Mouse (Mus musculus) kidney, embryonic 15.5 days (tissue): ENCODE measurements around the gene Cdc42. TPM values are rescaled to one million over a fixed set of nuclear protein-coding genes. Genes with fewer than 3 reads are reported as not detected.
A peak's percentile ranks its signal among the peaks of the same experiment; 100 is the strongest.

Experiments used
- ATAC-seq: fragments of 200-750 bp; cut with Nextera tagmentation; replicated peaks from 2 replicates; pipeline ENCODE4 v1.8.0; 2017; ENCODE audit warnings: moderate TSS enrichment; ENCODE audit not compliant: low FRiP score
- H3K27ac ChIP-seq: fragments of 300-500 bp; sonication (generic); 2 replicates; pipeline ENCODE4 v1.5.1; 2015; ENCODE audit warnings: mild to moderate bottlenecking, inconsistent platforms
- H3K27me3 ChIP-seq: fragments of 300-500 bp; sonication (generic); 2 replicates; pipeline ENCODE4 v1.6.1; 2015; ENCODE audit warnings: inconsistent platforms
- H3K36me3 ChIP-seq: fragments of 300-500 bp; sonication (generic); 2 replicates; pipeline ENCODE4 v1.6.1; 2015; ENCODE audit warnings: inconsistent platforms
- H3K4me1 ChIP-seq: fragments of 300-500 bp; sonication (generic); 2 replicates; pipeline ENCODE4 v1.6.1; 2015; ENCODE audit warnings: inconsistent platforms
- H3K4me2 ChIP-seq: fragments of 300-500 bp; sonication (generic); 2 replicates; pipeline ENCODE4 v1.6.1; 2015; ENCODE audit warnings: moderate library complexity, mild to moderate bottlenecking, inconsistent platforms
- H3K4me3 ChIP-seq: fragments of 300-500 bp; sonication (generic); replicated peaks from 2 replicates; pipeline ENCODE4 v1.5.1; 2015; ENCODE audit warnings: mild to moderate bottlenecking, inconsistent platforms
- H3K9ac ChIP-seq: fragments of 300-500 bp; sonication (generic); 2 replicates; pipeline ENCODE4 v1.6.1; 2015; ENCODE audit warnings: mild to moderate bottlenecking, inconsistent platforms
- H3K9me3 ChIP-seq: fragments of 300-500 bp; sonication (generic); replicated peaks from 2 replicates; pipeline ENCODE4 v1.6.1; 2016; ENCODE audit warnings: inconsistent platforms
- WGBS: fragments of 180-500 bp; shearing (Covaris S2); methylation state at CpG from one replicate; pipeline ENCODE4 v1.1.7; 2015; ENCODE audit warnings: mixed read lengths; 5-methylcytosine and 5-hydroxymethylcytosine counted together
- polyA plus RNA-seq: library from polyadenylated mRNA; unstranded; fragments of >200 nt; fragmentation: Nextera tagmentation; extraction: Ambion mirVana; gene quantifications from 2 replicates; pipeline ENCODE4 v1.2.1, GENCODE M21; 2015

The Cdc42 gene
- polyA plus RNA-seq, 1 experiment from 2014 or later = 678 TPM

DNA sequence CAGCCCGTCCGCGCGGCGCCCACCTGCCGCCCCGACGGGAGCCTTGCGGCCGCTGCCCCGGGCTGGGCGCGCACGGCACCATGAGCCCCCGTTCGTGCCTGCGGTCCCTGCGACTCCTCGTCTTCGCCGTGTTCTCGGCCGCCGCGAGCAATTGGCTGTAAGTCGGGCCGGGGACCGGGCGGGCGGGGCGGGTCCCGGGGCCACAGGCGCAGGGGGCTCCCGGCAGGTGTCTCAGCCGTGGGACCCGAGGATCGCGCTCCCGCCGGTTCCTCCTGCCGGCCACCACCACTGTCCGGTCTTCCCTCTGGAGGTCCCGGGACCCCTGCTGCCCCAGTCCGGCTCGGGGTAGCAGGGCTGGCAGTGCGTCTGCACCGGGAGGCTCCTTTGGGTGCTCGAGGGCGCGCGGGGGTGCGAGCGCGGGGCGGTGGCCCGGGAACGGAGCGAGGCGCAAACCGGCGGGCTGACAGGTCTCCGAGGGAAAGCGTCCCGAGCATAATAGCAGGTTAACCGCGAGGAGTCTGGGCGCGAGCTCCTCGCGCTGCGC lies 79.8 kb downstream of the Cdc42 start:
- peak; percentile 24 for ATAC-seq
- Histone ChIP-seq H3K4me3 (peak overlapping the region; percentile 52), H3K27me3 (peaks cover 76% of the 10 kb centered on the region), H3K27ac (peak overlapping the region; percentile 48), H3K4me1 (peaks cover 75% of the 10 kb centered on the region), H3K9ac (peak overlapping the region; percentile 52), H3K4me2 (peak overlapping the region; percentile 78), H3K9me3 (no peaks in the 10 kb centered on the region), H3K36me3 (no peaks in the 10 kb centered on the region)
- WGBS = under 1% methylated on average over 64 of the region's 71 CpGs

- H3K9me3 ChIP-seq = no peaks in the 10 kb centered on the region
- H3K4me3 ChIP-seq = peak within 1 kb of the TSS; percentile 52
- peaks cover 71% of the 10 kb centered on the region for H3K27me3 ChIP-seq
- H3K4me2 ChIP-seq = peak within 1 kb of the TSS; percentile 78
- peak within 1 kb of the TSS; percentile 52 for H3K9ac ChIP-seq
- no peaks in the 10 kb centered on the region for H3K36me3 ChIP-seq
- H3K27ac ChIP-seq = peak within 1 kb of the TSS; percentile 86
- under 1% methylated on average over 28 of the region's 45 CpGs for WGBS
- peaks cover 69% of the 10 kb centered on the region for H3K4me1 ChIP-seq
- ATAC-seq = peak; percentile 88
Observed at GRCm38 (mm10) chr4:137277166-137277513, 80.4 kb downstream of the Cdc42 start, which contains the start of gene Wnt4. TSS of gene Wnt4 (plus strand) at chr4:137277489.

- Histone ChIP-seq H3K36me3 (no peaks in the 10 kb centered on the region), H3K9me3 (no peaks in the 10 kb centered on the region), H3K27me3 (peaks cover 66% of the 10 kb centered on the region), H3K4me2 (peak overlapping the region; percentile 78), H3K4me1 (peaks cover 64% of the 10 kb centered on the region), H3K9ac (peak overlapping the region; percentile 52), H3K4me3 (peak overlapping the region; percentile 52), H3K27ac (peak overlapping the region; percentile 86)
- peak; percentile 57; the same call in 1 of the 2 replicates for ATAC-seq
- 1% methylated on average over 38 of the region's 46 CpGs for WGBS
Observed at GRCm38 (mm10) chr4:137276443-137277165, 80.9 kb downstream of the Cdc42 start.

GRCm38 (mm10) chr4:137274304-137274703 lies 83.2 kb downstream of the Cdc42 start:
- 10% methylated on average over 6 of the region's 6 CpGs for WGBS
- Histone ChIP-seq H3K36me3 (no peaks in the 10 kb centered on the region), H3K9me3 (no peaks in the 10 kb centered on the region), H3K4me1 (peaks cover 49% of the 10 kb centered on the region), H3K9ac (no peak overlapping the region), H3K4me3 (no peak overlapping the region), H3K27ac (peak overlapping the region; percentile 68), H3K27me3 (peaks cover 46% of the 10 kb centered on the region), H3K4me2 (no peak overlapping the region)
- ATAC-seq = no peak

DNA sequence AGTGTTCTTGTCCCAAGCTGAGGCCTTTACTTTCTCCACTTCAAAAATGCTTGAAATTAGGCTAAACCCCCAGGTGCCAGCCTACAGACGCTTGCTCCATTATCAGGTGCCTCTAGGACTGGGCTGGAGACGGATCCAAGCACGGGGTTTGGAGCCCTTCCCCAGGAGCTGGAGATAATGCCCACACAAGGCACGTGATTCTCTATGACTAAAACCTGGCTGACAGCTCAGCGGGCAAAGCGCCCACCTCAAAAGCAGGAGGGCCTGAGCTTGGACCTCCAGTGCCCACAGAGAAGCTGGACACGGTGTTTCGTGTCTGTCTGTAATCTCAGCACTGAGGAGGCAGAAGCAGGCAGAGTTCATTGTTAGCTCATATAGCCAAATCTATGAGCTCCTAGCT lies 85.7 kb downstream of the Cdc42 start:
- Histone ChIP-seq H3K9ac (no peak overlapping the region), H3K4me3 (no peak overlapping the region), H3K27ac (no peak overlapping the region), H3K9me3 (no peaks in the 10 kb centered on the region), H3K4me2 (no peak overlapping the region), H3K36me3 (no peaks in the 10 kb centered on the region), H3K4me1 (peaks cover 28% of the 10 kb centered on the region), H3K27me3 (peaks cover 21% of the 10 kb centered on the region)
- no peak for ATAC-seq
- 86% methylated on average over 8 of the region's 8 CpGs for WGBS

Other genes starting within 250 kb of the Cdc42 start
- 10.6 and 10.9 TPM in 2 replicates for gene Wnt4, start 80.2 kb downstream of the Cdc42 start, polyA plus RNA-seq
- not detected in 2 replicates for gene Cela3a, start 52.1 kb upstream of the Cdc42 start, polyA plus RNA-seq
- gene Cela3b, start 72.8 kb upstream of the Cdc42 start, polyA plus RNA-seq = not detected in 2 replicates
- gene 1700013G24Rik, start 95.6 kb upstream of the Cdc42 start, polyA plus RNA-seq = not detected in 2 replicates
- 34.2 and 35.7 TPM in 2 replicates for gene Hspg2, start 111.0 kb upstream of the Cdc42 start, polyA plus RNA-seq
- gene Ldlrad2, start 216.8 kb upstream of the Cdc42 start, polyA plus RNA-seq = not detected in 2 replicates
- gene Usp48, start 236.0 kb upstream of the Cdc42 start, polyA plus RNA-seq = 64.8 and 72.9 TPM in 2 replicates